Mouse (Mus musculus): Measurements from ENCODE around the gene Rheb. TPM values are rescaled to one million over a fixed set of nuclear protein-coding genes. Genes with fewer than 3 reads are reported as not detected.

Rheb gene
- total RNA-seq (2012; rRNA removed) (17.0 and 20.8 TPM in 2 replicates), total RNA-seq (2014; rRNA removed) (64.1 and 70.4 TPM in 2 replicates), polyA plus RNA-seq (2012; ENCODE audit: insufficient read length, low read depth) (41.0 and 46.2 TPM in 2 replicates)

GRCm38 (mm10) chr5:24842274-24843102 is at the start of gene Rheb:
Gene Rheb (minus strand): TSS chr5:24842624.
- TF ChIP-seq NELFE (IDR thresholded peaks at IDR 0.05; ENCODE audit: low read depth, low read length) (peak; percentile 81), MAZ (IDR thresholded peaks at IDR 0.05; ENCODE audit: low read depth, low read length) (0 out of 2 replicates have a peak, but pooled peaks have one; percentile 18), SMC3 (IDR thresholded peaks at IDR 0.05; ENCODE audit: low read depth, low read length) (no peak), PAX5 (IDR thresholded peaks at IDR 0.05; ENCODE audit: low read length) (no peak), POLR2AphosphoS2 (IDR thresholded peaks at IDR 0.05; ENCODE audit: low read depth, low read length) (no peak), TCF12 (IDR thresholded peaks at IDR 0.05; ENCODE audit: low read depth, low read length) (peak; percentile 53; the same call in 1 of the 2 replicates), RCOR1 (conservative IDR thresholded peaks at IDR 0.05; ENCODE audit: low read depth, low read length) (no peak), CHD2 (IDR thresholded peaks at IDR 0.05; ENCODE audit: low read length) (no peak), ETS1 (conservative IDR thresholded peaks at IDR 0.05; ENCODE audit: low read depth, low read length) (peak; percentile 76), MAFK (IDR thresholded peaks at IDR 0.05; ENCODE audit: insufficient replicate concordance, low read length) (peak; percentile 71; the same call in 1 of the 2 replicates), IRF4 (IDR thresholded peaks at IDR 0.05; ENCODE audit: low read depth, low read length) (peak; percentile 93), MAX (IDR thresholded peaks at IDR 0.05; ENCODE audit: low read length) (peak; percentile 98), GABPA (IDR thresholded peaks at IDR 0.05; ENCODE audit: insufficient replicate concordance, low read depth, low read length) (peak; percentile 80), SIN3A (IDR thresholded peaks at IDR 0.05; ENCODE audit: low read length) (no peak), JUN (IDR thresholded peaks at IDR 0.05; ENCODE audit: insufficient read depth, low read depth, low read length) (no peak), ZMIZ1 (IDR thresholded peaks at IDR 0.05; ENCODE audit: low read depth, low read length) (peak; percentile 64), USF1 (IDR thresholded peaks at IDR 0.05; ENCODE audit: low read depth, low read length) (peak; percentile 89), MXI1 (IDR thresholded peaks at IDR 0.05; ENCODE audit: low read depth, low read length) (peak; percentile 40), NRF1 (IDR thresholded peaks at IDR 0.05; ENCODE audit: low read depth, low read length) (peak; percentile 68), ZNF384 (IDR thresholded peaks at IDR 0.05; ENCODE audit: low read depth, low read length) (no peak), JUND (conservative IDR thresholded peaks at IDR 0.05; ENCODE audit: low read depth, low read length) (no peak), CHD1 (IDR thresholded peaks at IDR 0.05; ENCODE audit: low read depth, low read length) (no peak), BHLHE40 (IDR thresholded peaks at IDR 0.05; ENCODE audit: low read depth, low read length) (peak; percentile 82), TBP (conservative IDR thresholded peaks at IDR 0.05; ENCODE audit: low read depth, low read length) (peak; percentile 93), UBTF (IDR thresholded peaks at IDR 0.05; ENCODE audit: low read depth, low read length) (no peak; the same call in 1 of the 2 replicates), MEF2A (IDR thresholded peaks at IDR 0.05; ENCODE audit: borderline replicate concordance, low read depth, low read length) (peak; percentile 94), CTCF (conservative IDR thresholded peaks at IDR 0.05 in 1 of 2, IDR thresholded peaks at IDR 0.05 in 1 of 2; ENCODE audit: low read depth in 2 of 2, low read length in 2 of 2) (no peak), ELF1 (IDR thresholded peaks at IDR 0.05; ENCODE audit: low read depth, low read length) (peak; percentile 79), POLR2A (IDR thresholded peaks at IDR 0.05; ENCODE audit: low read depth, low read length) (peak; percentile 83), USF2 (conservative IDR thresholded peaks at IDR 0.05; ENCODE audit: low read depth, low read length) (peak; percentile 28), KAT2A (IDR thresholded peaks at IDR 0.05; ENCODE audit: insufficient replicate concordance, low read length) (0 out of 2 replicates have a peak, but pooled peaks have one; percentile 60), HCFC1 (IDR thresholded peaks at IDR 0.05; ENCODE audit: low read depth, low read length) (peak; percentile 82), EP300 (IDR thresholded peaks at IDR 0.05; ENCODE audit: low read length) (no peak), RAD21 (IDR thresholded peaks at IDR 0.05; ENCODE audit: low read depth, low read length) (no peak), MYC (IDR thresholded peaks at IDR 0.05; ENCODE audit: low read depth, low read length) (peak; percentile 67; the same call in 1 of the 2 replicates), E2F4 (IDR thresholded peaks at IDR 0.05; ENCODE audit: insufficient replicate concordance, low read depth, low read length) (no peak), ZKSCAN1 (IDR thresholded peaks at IDR 0.05; ENCODE audit: borderline replicate concordance, low read depth, low read length) (no peak), ZC3H11A (IDR thresholded peaks at IDR 0.05; ENCODE audit: low read depth, low read length) (no peak)
- peak; percentile 100 for DNase-seq (ENCODE audit: extremely low read depth)
- Histone ChIP-seq H3K79me2 (replicated peaks; ENCODE audit: control insufficient read depth, extremely low read depth, insufficient read depth, poor library complexity, severe bottlenecking) (peaks cover 39% of the 10 kb centered on the region), H3K36me3 (replicated peaks in 1 of 2; ENCODE audit: control insufficient read depth in 1 of 2, insufficient read depth in 1 of 2, low read length in 1 of 2) (peaks cover 0 to 2% of the 10 kb centered on the region in 2 experiments), H3K4me1 (ENCODE audit: control insufficient read depth in 1 of 2, insufficient read depth in 2 of 2) (peaks cover 10 to 40% of the 10 kb centered on the region in 2 experiments; a peak in 3 of 4 replicates), H3K9ac (ENCODE audit: insufficient read depth, low read depth) (peak within 1 kb of the TSS; percentile 93), H3K27ac (ENCODE audit: insufficient read depth, low read depth) (peak within 1 kb of the TSS; percentile 94), H3K27me3 (replicated peaks) (no peaks in the 10 kb centered on the region), H3K4me3 (replicated peaks in 1 of 3; ENCODE audit: low read depth in 2 of 3, low read length in 2 of 3, poor library complexity in 1 of 3) (peak within 1 kb of the TSS; percentile 79 to 94 (median 91)), H3K4me2 (ENCODE audit: insufficient read depth, low read depth, poor library complexity, severe bottlenecking) (peak within 1 kb of the TSS; percentile 99; the same call in 1 of the 2 replicates), H3K9me3 (replicated peaks; ENCODE audit: low read length) (no peaks in the 10 kb centered on the region)
- in situ Hi-C loops (cut with MboI; ENCODE audit: low pct_ligation_motif_present, low pct_unique_long_range_greater_than_20kb, low sequenced_read_pairs) (no loop called here), dilution Hi-C loops (cut with MboI; ENCODE audit: extremely low pct_ligation_motif_present, extremely low pct_unique_long_range_greater_than_20kb, low sequenced_read_pairs) (no loop called here)
